Mouse (Mus musculus) gastrocnemius, postnatal 10 days (tissue): ENCODE data around the gene Gm4881. TPM values are rescaled to one million over a fixed set of nuclear protein-coding genes. Genes with fewer than 3 reads are reported as not detected.
A peak's percentile ranks its signal among the peaks of the same experiment; 100 is the strongest.

Experiments used
- DNase-seq: peaks from one replicate; pipeline ENCODE4 v3.0.0; 2021; ENCODE audit warnings: mixed read lengths
- long read RNA-seq, 2 experiments: library from polyadenylated mRNA; stranded (forward); transcript quantifications; one replicate each; pipeline ENCODE4 v2.0.0; 2021
- total RNA-seq, 2 experiments: library from RNA; stranded (reverse); gene quantifications; 2 replicates each; pipeline ENCODE4 v1.2.3; 2021

Gm4881 gene
- total RNA-seq = not detected
- long read RNA-seq, experiment 1 = 0 reads
- long read RNA-seq, experiment 2 = 0 reads

GRCm38 (mm10) chr7:24944257-24944950, at the start of gene Gm4881:
Gene Gm4881, minus strand, starts transcription at chr7:24944494.
- no peak for DNase-seq

- DNase-seq = no peak
Measured at GRCm38 (mm10) chr7:24993081-24993480, 48.8 kb upstream of the Gm4881 start.

- DNase-seq = no peak
Measured at GRCm38 (mm10) chr7:24990478-24990877, 46.2 kb upstream of the Gm4881 start.

- no peak for DNase-seq
Measured at GRCm38 (mm10) chr7:24987941-24988340, 43.6 kb upstream of the Gm4881 start.

- no peak for DNase-seq
Measured at GRCm38 (mm10) chr7:24985799-24986198, 41.5 kb upstream of the Gm4881 start.

- no peak for DNase-seq
Measured at GRCm38 (mm10) chr7:24984307-24984706, 40.0 kb upstream of the Gm4881 start.

GRCm38 (mm10) chr7:24983396-24983795, 39.1 kb upstream of the Gm4881 start:
- DNase-seq = no peak

- no peak for DNase-seq
Measured at GRCm38 (mm10) chr7:24980439-24980838, 36.1 kb upstream of the Gm4881 start.

GRCm38 (mm10) chr7:24978781-24979180, 34.5 kb upstream of the Gm4881 start:
- no peak for DNase-seq

- no peak for DNase-seq
Measured at GRCm38 (mm10) chr7:24974893-24975595, 30.8 kb upstream of the Gm4881 start.

GRCm38 (mm10) chr7:24973902-24974301, 29.6 kb upstream of the Gm4881 start:
- DNase-seq = no peak

- DNase-seq = no peak
Measured at GRCm38 (mm10) chr7:24973208-24973607, 28.9 kb upstream of the Gm4881 start.

- DNase-seq = peak; percentile 83
Measured at GRCm38 (mm10) chr7:24971972-24972893, 27.9 kb upstream of the Gm4881 start, which contains the start of gene Rabac1. Gene Rabac1, minus strand, starts transcription at chr7:24972754.

GRCm38 (mm10) chr7:24971261-24971971, 27.1 kb upstream of the Gm4881 start:
- peak; percentile 15 for DNase-seq

GRCm38 (mm10) chr7:24970341-24970740, 26.0 kb upstream of the Gm4881 start:
- DNase-seq = no peak

- no peak for DNase-seq
Measured at GRCm38 (mm10) chr7:24969805-24970204, 25.5 kb upstream of the Gm4881 start.

- no peak for DNase-seq
Measured at GRCm38 (mm10) chr7:24968463-24968862, 24.2 kb upstream of the Gm4881 start.

GRCm38 (mm10) chr7:24967966-24968365, 23.7 kb upstream of the Gm4881 start:
- no peak for DNase-seq

- peak; percentile 83 for DNase-seq
Measured at GRCm38 (mm10) chr7:24964897-24965535, 20.7 kb upstream of the Gm4881 start.

GRCm38 (mm10) chr7:24964288-24964687, 20.0 kb upstream of the Gm4881 start:
- no peak for DNase-seq

GRCm38 (mm10) chr7:24955226-24955625, 10.9 kb upstream of the Gm4881 start:
- no peak for DNase-seq
